Mouse (Mus musculus): ENCODE measurements around the gene Cd209c.

Gene Cd209c

DNA sequence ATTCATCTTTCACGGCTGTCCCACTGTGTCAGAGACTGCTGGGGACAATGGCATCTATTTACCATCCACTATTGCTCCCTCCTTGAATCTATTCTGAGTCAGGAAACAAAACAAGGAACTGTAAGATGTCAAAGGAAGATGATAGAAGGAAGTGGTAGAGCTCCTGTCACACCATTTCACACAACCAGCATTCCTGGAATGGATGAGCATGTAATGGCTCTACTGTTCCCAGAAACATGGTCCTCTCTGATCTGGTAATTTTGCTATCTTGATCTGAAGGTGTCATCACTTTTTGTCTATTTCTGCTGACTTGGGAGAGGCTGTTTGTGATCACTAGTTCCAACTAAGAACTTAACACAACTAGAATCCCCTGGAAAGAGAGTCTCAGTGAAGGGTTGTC lies at the start of gene Cd209c:
TSS of gene Cd209c (minus strand) at position 101 of the 400 bp plus-strand sequence.
- in situ Hi-C loops (cut with MseI, MboI): loop anchor here (5.0 to 10.0 kb wide), 2 partner anchors 232 to 240 kb away; partner anchors contain the start of gene Clec4g (in 1 of the 2)

DNA sequence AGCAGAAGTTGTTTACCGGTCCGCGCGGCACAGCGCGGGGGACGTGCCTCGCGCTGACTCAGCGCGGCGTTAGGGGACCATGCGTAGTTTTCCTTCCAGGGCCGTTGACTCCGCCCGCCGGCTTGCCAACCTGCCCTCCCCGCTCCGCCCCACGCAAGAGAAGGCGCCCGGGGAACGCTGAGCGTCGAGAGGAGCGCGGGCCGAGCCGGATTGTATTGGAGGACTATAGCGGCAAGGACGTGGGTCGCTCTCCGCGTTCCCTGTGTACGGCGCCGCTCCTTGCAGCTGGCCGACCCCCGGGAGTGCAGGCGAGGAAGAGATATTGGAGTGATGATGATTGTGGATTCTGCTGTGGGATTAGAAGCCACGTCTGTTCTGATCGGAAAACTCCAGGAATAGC lies 39.7 kb upstream of the Cd209c start:
- in situ Hi-C loops (cut with MseI, MboI): no loop called here

- in situ Hi-C loops (cut with MseI, MboI): loop anchor here (5.0 to 10.0 kb wide), 2 partner anchors 234 to 241 kb away; partner anchors contain the start of gene Clec4g (in 1 of the 2)
Measured at GRCm38 (mm10) chr8:3956037-3956436, 1.5 kb upstream of the Cd209c start.

- in situ Hi-C loops (cut with MseI, MboI): no loop called here
Measured at GRCm38 (mm10) chr8:3940023-3940422, 14.5 kb downstream of the Cd209c start.

GRCm38 (mm10) chr8:3926744-3927143 lies 27.8 kb downstream of the Cd209c start, which contains the start of gene Cd209b:
TSS of gene Cd209b (minus strand) at chr8:3926844.
- in situ Hi-C loops (cut with MseI, MboI): no loop called here

All from mouse trophoblast stem cell (cell line).